In the genomic region with DNA sequence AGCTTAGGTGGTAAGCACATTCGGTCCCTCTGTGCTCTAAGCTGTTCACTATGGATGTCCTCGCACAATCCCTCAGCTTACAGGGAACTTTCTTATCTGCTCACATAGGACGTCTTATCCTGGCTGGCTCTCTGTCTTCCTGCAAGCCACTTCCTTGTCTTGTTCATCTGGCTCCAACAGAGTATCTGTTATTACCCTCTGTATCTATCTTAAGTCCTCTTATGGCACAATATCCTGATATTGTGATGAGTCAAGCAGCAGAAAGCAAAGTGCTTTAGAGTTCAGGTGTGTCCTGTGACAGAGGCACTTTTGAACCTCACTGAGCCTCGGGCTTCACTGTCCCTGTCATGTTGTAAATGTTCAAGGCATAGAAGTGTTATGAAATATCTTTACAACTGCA, we compare ENCODE assay signal across 17 mouse cellular contexts. TPM values are rescaled to one million over a fixed set of nuclear protein-coding genes. Genes with fewer than 3 reads are reported as not detected.
"Had no signal": no experiment of that assay in that cellular context is flagged by ENCODE, and none has a peak within 500 bp of the region (broad histone marks: within the 10 kb centered on the region; RNA-seq: fewer than 3 reads in every experiment).

No protein-coding gene starts in this region.

- H3K9me3 ChIP-seq: limb, embryonic 13.5 days; liver, embryonic 15.5 days; lung, embryonic 15.5 days; midbrain, embryonic 10.5 days; neural tube, embryonic 15.5 days; stomach, embryonic 15.5 days had no signal

- H3K4me2 ChIP-seq: limb, embryonic 13.5 days; liver, embryonic 11.5 days; liver, embryonic 15.5 days; lung, embryonic 15.5 days; neural tube, embryonic 15.5 days; stomach, embryonic 15.5 days had no signal

- H3K4me3 ChIP-seq: limb, embryonic 13.5 days; liver, embryonic 15.5 days; lung, embryonic 15.5 days; midbrain, embryonic 10.5 days; myocyte; neural tube, embryonic 15.5 days; stomach, embryonic 15.5 days had no signal

- H3K4me1 ChIP-seq: limb, embryonic 13.5 days; liver, embryonic 15.5 days; lung, embryonic 15.5 days; midbrain, embryonic 10.5 days; neural tube, embryonic 15.5 days; stomach, embryonic 15.5 days had no signal

- H3K27ac ChIP-seq: limb, embryonic 13.5 days; liver, embryonic 15.5 days; lung, embryonic 15.5 days; midbrain, embryonic 10.5 days; neural tube, embryonic 15.5 days; stomach, embryonic 15.5 days had no signal

- H3K9ac ChIP-seq: limb, embryonic 13.5 days; liver, embryonic 15.5 days; lung, embryonic 15.5 days; neural tube, embryonic 15.5 days; stomach, embryonic 15.5 days had no signal

- H3K27me3 ChIP-seq: limb, embryonic 13.5 days; liver, embryonic 15.5 days; lung, embryonic 15.5 days; neural tube, embryonic 15.5 days; stomach, embryonic 15.5 days had no signal

- DNase-seq: kidney, adult 18-20 months; kidney, postnatal 10 days; left cerebral cortex, postnatal 4 days; lung, postnatal 14 days; midbrain, embryonic 14.5 days; right cerebral cortex, adult 18-20 months; spleen, adult 18-20 months; thymus, adult 2 months; thymus, postnatal 4 days had no signal

- H3K36me3 ChIP-seq: limb, embryonic 13.5 days; liver, embryonic 15.5 days; lung, embryonic 15.5 days; midbrain, embryonic 10.5 days; neural tube, embryonic 15.5 days; stomach, embryonic 15.5 days had no signal

RNA-seq across cellular contexts. Expression of a gene that starts 48.4 kb away (rescaled TPM):
- polyA plus RNA-seq: myocyte had no signal
